Mouse (Mus musculus): ENCODE results near the gene Cst7. TPM values are rescaled to one million over a fixed set of nuclear protein-coding genes. Genes with fewer than 3 reads are reported as not detected.

Gene Cst7
- polyA plus RNA-seq, 1 experiment from 2014 or later: not detected

GRCm38 (mm10) chr2:150608872-150609560 is 38.8 kb downstream of the Cst7 start:
- no peaks in the 10 kb centered on the region for H3K27me3 ChIP-seq (replicated peaks; ENCODE audit: control insufficient read depth, insufficient read depth, low read length)
- ATAC-seq (peak; percentile 68), DNase-seq (ENCODE audit: low spot score) (peak; percentile 91)
- WGBS: 2% methylated on average over 10 of the region's 10 CpGs
- no peaks in the 10 kb centered on the region for H3K36me3 ChIP-seq (ENCODE audit: control insufficient read depth, insufficient read depth, low read length)
- H3K4me1 ChIP-seq (ENCODE audit: control insufficient read depth, insufficient read depth, low read length): peaks cover 7% of the 10 kb centered on the region
- no peaks in the 10 kb centered on the region for H3K9me3 ChIP-seq (replicated peaks; ENCODE audit: control insufficient read depth, low read length)
- H3K4me3 ChIP-seq (ENCODE audit: low read depth, low read length): peak overlapping the region; percentile 78
- peak overlapping the region; percentile 83 for H3K4me2 ChIP-seq (ENCODE audit: low read length)
- H3K27ac ChIP-seq (ENCODE audit: low read depth, low read length): no peak overlapping the region
- H3K9ac ChIP-seq (ENCODE audit: low read length): peak overlapping the region; percentile 82; the same call in 1 of the 2 replicates

GRCm38 (mm10) chr2:150610097-150610496 is 39.9 kb downstream of the Cst7 start:
- DNase-seq (ENCODE audit: low spot score) (no peak), ATAC-seq (no peak)
- Histone ChIP-seq H3K9me3 (replicated peaks; ENCODE audit: control insufficient read depth, low read length) (no peaks in the 10 kb centered on the region), H3K4me2 (ENCODE audit: low read length) (no peak overlapping the region), H3K4me1 (ENCODE audit: control insufficient read depth, insufficient read depth, low read length) (peaks cover 7% of the 10 kb centered on the region), H3K27ac (ENCODE audit: low read depth, low read length) (no peak overlapping the region), H3K9ac (ENCODE audit: low read length) (no peak overlapping the region), H3K36me3 (ENCODE audit: control insufficient read depth, insufficient read depth, low read length) (no peaks in the 10 kb centered on the region), H3K4me3 (ENCODE audit: low read depth, low read length) (no peak overlapping the region), H3K27me3 (replicated peaks; ENCODE audit: control insufficient read depth, insufficient read depth, low read length) (no peaks in the 10 kb centered on the region)
- 83% methylated on average over 3 of the region's 3 CpGs for WGBS

GRCm38 (mm10) chr2:150621698-150622097 is 51.5 kb downstream of the Cst7 start:
- H3K27me3 ChIP-seq (replicated peaks; ENCODE audit: control insufficient read depth, insufficient read depth, low read length): no peaks in the 10 kb centered on the region
- no peak overlapping the region for H3K9ac ChIP-seq (ENCODE audit: low read length)
- H3K4me3 ChIP-seq (ENCODE audit: low read depth, low read length): no peak overlapping the region
- H3K4me2 ChIP-seq (ENCODE audit: low read length): no peak overlapping the region
- DNase-seq (ENCODE audit: low spot score) (no peak), ATAC-seq (no peak)
- WGBS: 85% methylated on average over 3 of the region's 3 CpGs
- H3K27ac ChIP-seq (ENCODE audit: low read depth, low read length): no peak overlapping the region
- no peaks in the 10 kb centered on the region for H3K9me3 ChIP-seq (replicated peaks; ENCODE audit: control insufficient read depth, low read length)
- peaks cover 65% of the 10 kb centered on the region for H3K36me3 ChIP-seq (ENCODE audit: control insufficient read depth, insufficient read depth, low read length)
- H3K4me1 ChIP-seq (ENCODE audit: control insufficient read depth, insufficient read depth, low read length): no peaks in the 10 kb centered on the region

- WGBS: 93% methylated on average over 3 of the region's 3 CpGs
These were observed 53.7 kb downstream of the Cst7 start for GRCm38 (mm10) chr2:150623957-150624356.

GRCm38 (mm10) chr2:150624926-150625325 is 54.7 kb downstream of the Cst7 start:
- Histone ChIP-seq H3K4me1 (ENCODE audit: control insufficient read depth, insufficient read depth, low read length) (no peaks in the 10 kb centered on the region), H3K27me3 (replicated peaks; ENCODE audit: control insufficient read depth, insufficient read depth, low read length) (no peaks in the 10 kb centered on the region), H3K27ac (ENCODE audit: low read depth, low read length) (no peak overlapping the region), H3K4me3 (ENCODE audit: low read depth, low read length) (no peak overlapping the region), H3K9me3 (replicated peaks; ENCODE audit: control insufficient read depth, low read length) (no peaks in the 10 kb centered on the region), H3K4me2 (ENCODE audit: low read length) (no peak overlapping the region), H3K9ac (ENCODE audit: low read length) (no peak overlapping the region), H3K36me3 (ENCODE audit: control insufficient read depth, insufficient read depth, low read length) (peaks cover 66% of the 10 kb centered on the region)
- ATAC-seq (no peak), DNase-seq (ENCODE audit: low spot score) (no peak)
- WGBS: 90% methylated on average over 8 of the region's 8 CpGs

More at GRCm38 (mm10) chr2:150623957-150624356, 53.7 kb downstream of the Cst7 start:
- DNase-seq (ENCODE audit: low spot score): no peak
- H3K9me3 ChIP-seq (replicated peaks; ENCODE audit: control insufficient read depth, low read length): no peaks in the 10 kb centered on the region
- H3K4me1 ChIP-seq (ENCODE audit: control insufficient read depth, insufficient read depth, low read length): no peaks in the 10 kb centered on the region
- no peak for ATAC-seq
- H3K27me3 ChIP-seq (replicated peaks; ENCODE audit: control insufficient read depth, insufficient read depth, low read length): no peaks in the 10 kb centered on the region
- H3K36me3 ChIP-seq (ENCODE audit: control insufficient read depth, insufficient read depth, low read length): peaks cover 76% of the 10 kb centered on the region
- no peak overlapping the region for H3K4me3 ChIP-seq (ENCODE audit: low read depth, low read length)
- H3K9ac ChIP-seq (ENCODE audit: low read length): no peak overlapping the region
- H3K27ac ChIP-seq (ENCODE audit: low read depth, low read length): no peak overlapping the region
- no peak overlapping the region for H3K4me2 ChIP-seq (ENCODE audit: low read length)

GRCm38 (mm10) chr2:150627140-150627539 is 56.9 kb downstream of the Cst7 start:
- no peak overlapping the region for H3K4me2 ChIP-seq (ENCODE audit: low read length)
- no peaks in the 10 kb centered on the region for H3K27me3 ChIP-seq (replicated peaks; ENCODE audit: control insufficient read depth, insufficient read depth, low read length)
- ATAC-seq (no peak), DNase-seq (ENCODE audit: low spot score) (no peak)
- peaks cover 57% of the 10 kb centered on the region for H3K36me3 ChIP-seq (ENCODE audit: control insufficient read depth, insufficient read depth, low read length)
- no peaks in the 10 kb centered on the region for H3K9me3 ChIP-seq (replicated peaks; ENCODE audit: control insufficient read depth, low read length)
- no peak overlapping the region for H3K4me3 ChIP-seq (ENCODE audit: low read depth, low read length)
- 83% methylated on average over 6 of the region's 6 CpGs for WGBS
- no peak overlapping the region for H3K27ac ChIP-seq (ENCODE audit: low read depth, low read length)
- H3K9ac ChIP-seq (ENCODE audit: low read length): no peak overlapping the region
- H3K4me1 ChIP-seq (ENCODE audit: control insufficient read depth, insufficient read depth, low read length): no peaks in the 10 kb centered on the region

Other genes starting within 250 kb of the Cst7 start
- gene Gm10130, start 246.7 kb upstream of the Cst7 start, polyA plus RNA-seq (2014; fragmentation: Nextera tagmentation; extraction: Ambion mirVana): 1.3 TPM in 1 of 2 replicates, not detected in the other
- 12.3 and 16.3 TPM in 2 replicates for gene 3300002I08Rik, start 207.7 kb upstream of the Cst7 start, polyA plus RNA-seq (2014; fragmentation: Nextera tagmentation; extraction: Ambion mirVana)
- 5.7 and 7.5 TPM in 2 replicates for gene Zfp442, start 118.9 kb upstream of the Cst7 start, polyA plus RNA-seq (2014; fragmentation: Nextera tagmentation; extraction: Ambion mirVana)
- gene Zfp345, start 85.3 kb upstream of the Cst7 start, polyA plus RNA-seq (2014; fragmentation: Nextera tagmentation; extraction: Ambion mirVana): not detected in 2 replicates
- gene Apmap, start 38.2 kb downstream of the Cst7 start, polyA plus RNA-seq (2014; fragmentation: Nextera tagmentation; extraction: Ambion mirVana): 42.8 and 45.9 TPM in 2 replicates
- gene Acss1, start 98.1 kb downstream of the Cst7 start, polyA plus RNA-seq (2014; fragmentation: Nextera tagmentation; extraction: Ambion mirVana): 18.4 and 18.8 TPM in 2 replicates
- gene Vsx1, start 118.9 kb downstream of the Cst7 start, polyA plus RNA-seq (2014; fragmentation: Nextera tagmentation; extraction: Ambion mirVana): 0.04 TPM in 1 of 2 replicates, not detected in the other
- gene Entpd6, start 178.6 kb downstream of the Cst7 start, polyA plus RNA-seq (2014; fragmentation: Nextera tagmentation; extraction: Ambion mirVana): 32.6 and 41.3 TPM in 2 replicates
- 50.7 and 57.9 TPM in 2 replicates for gene Pygb, start 216.3 kb downstream of the Cst7 start, polyA plus RNA-seq (2014; fragmentation: Nextera tagmentation; extraction: Ambion mirVana)